Mouse (Mus musculus): ENCODE data around the gene Timm8a2.
A peak's percentile ranks its signal among the peaks of the same experiment; 100 is the strongest.

The Timm8a2 gene

GRCm38 (mm10) chr14:122034451-122034850 lies at the start of gene Timm8a2:
TSS of gene Timm8a2 (plus strand) at chr14:122034674.
- DNase-seq, result no peak

DNA sequence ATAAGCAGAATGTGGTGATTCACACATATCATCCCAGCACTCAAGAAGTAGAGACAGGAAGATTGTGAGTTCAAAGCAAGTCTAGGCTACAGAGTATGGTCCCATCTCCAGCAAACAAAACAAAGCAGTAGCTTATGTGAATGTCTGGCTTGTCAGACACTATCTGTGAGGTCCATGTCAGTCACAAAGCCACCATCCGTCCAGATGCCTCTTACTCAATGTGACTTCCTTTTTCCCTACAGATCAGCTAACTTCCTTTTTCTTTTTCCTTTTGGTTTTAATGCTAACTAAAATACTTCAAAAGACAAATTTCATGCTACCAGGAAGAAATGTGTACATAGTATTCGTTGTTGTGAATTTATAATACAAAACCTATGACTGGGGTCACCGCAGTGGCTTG lies 49.0 kb upstream of the Timm8a2 start:
- no peak for DNase-seq

DNA sequence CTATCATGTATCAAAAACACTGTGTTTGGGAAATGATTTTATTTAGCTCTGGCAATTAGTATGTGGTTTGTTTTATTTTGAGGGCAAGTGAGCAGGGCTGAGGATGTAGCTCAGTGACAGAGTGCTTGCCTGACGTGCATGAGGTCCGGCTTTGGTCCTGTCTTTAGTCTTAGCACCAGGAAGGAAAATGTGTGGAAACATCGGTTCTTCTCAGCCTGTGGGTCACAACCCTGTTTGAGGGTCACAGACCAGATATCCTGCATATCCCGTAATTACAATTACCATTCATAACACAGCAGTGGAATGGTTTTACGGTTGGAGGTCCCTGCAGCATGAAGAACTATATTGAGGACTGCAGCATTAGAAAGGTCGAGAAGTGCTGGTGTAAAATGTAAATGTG lies 48.4 kb upstream of the Timm8a2 start:
- no peak for DNase-seq

DNA sequence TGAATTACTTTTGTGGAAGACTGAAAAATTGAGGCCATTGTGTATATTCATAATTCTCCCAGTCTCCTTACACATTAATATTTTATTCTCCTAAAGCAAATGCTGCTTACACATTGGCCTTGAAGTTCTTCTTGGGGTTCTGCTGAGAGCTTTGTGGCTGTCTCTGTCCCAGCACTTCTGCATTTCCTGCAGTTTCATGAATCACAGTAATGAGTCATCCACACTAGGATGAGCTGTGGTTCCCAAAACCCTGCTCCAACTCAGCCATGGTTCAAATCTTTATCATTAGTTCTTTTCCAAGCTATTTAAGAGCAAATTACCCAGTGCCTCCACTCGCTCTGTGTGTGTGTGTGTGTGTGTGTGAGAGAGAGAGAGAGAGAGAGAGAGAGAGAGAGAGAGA lies 47.2 kb upstream of the Timm8a2 start:
- DNase-seq, result no peak

DNA sequence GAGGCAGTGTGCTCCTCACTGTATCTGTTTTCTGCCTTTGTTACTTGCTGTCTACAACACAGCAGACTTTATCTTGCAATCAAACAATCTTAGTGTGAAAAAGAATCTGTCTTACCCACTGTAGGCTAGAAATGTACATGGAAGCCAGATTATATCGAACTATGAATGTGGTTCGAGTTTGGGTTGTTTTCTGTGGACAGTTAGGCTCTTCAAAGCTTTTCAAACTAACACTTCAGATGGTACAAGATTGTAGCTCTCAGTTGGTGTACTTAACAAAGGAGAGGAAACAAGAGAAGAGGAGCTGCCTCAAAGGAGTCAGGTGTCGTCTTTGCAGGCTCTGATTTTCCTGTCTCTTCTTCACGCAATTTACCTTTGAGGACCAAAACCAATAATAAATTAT lies 46.8 kb upstream of the Timm8a2 start:
- DNase-seq, result no peak

DNA sequence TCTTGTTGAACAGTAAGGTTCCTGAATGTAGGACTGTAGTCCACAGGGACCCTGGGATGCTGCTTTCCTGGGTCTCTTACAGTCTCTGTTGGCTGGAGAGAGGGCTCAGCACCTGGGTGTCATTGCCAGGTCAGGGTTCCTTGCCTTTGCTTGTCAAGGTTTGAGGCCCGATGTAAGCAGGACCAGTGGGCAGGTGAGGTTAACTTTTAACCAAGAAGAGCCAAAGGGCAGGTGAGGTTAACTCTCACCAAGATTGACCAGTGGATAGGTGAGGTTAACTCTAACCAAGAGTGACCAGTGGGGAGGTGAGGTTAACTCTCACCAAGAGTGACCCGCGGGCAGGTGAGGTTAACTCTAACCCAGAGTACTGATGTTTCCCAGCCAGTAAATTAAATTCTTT lies 45.1 kb upstream of the Timm8a2 start:
- no peak for DNase-seq

GRCm38 (mm10) chr14:121989869-121990268 lies 44.6 kb upstream of the Timm8a2 start:
- no peak for DNase-seq

GRCm38 (mm10) chr14:121990897-121991296 lies 43.6 kb upstream of the Timm8a2 start:
- DNase-seq, result no peak

- no peak for DNase-seq
Observed at GRCm38 (mm10) chr14:121991921-121992320, 42.6 kb upstream of the Timm8a2 start.

GRCm38 (mm10) chr14:121992395-121993280 lies 41.8 kb upstream of the Timm8a2 start:
- DNase-seq, result no peak

DNA sequence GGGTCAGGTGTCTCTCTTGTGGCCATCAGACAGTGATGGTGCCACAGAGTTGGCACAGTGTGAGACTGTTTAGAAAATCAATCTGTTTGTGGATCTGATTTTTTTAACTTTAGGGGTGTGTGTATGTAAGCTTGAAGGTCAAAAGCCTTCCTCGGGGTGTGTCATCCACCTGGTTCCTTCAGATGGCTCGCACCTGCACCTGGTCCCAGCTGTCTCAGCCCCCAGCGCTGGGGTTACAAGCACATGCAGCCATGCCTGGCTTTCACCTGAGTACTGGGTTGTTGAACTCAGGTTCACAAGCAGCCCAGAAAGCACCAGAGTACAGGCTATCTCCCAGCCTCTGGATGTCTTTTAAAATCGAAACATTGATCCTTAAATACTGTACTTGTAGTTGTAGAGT lies 40.9 kb upstream of the Timm8a2 start:
- DNase-seq, result no peak

- no peak for DNase-seq
Observed at GRCm38 (mm10) chr14:121994171-121994700, 40.2 kb upstream of the Timm8a2 start.

DNA sequence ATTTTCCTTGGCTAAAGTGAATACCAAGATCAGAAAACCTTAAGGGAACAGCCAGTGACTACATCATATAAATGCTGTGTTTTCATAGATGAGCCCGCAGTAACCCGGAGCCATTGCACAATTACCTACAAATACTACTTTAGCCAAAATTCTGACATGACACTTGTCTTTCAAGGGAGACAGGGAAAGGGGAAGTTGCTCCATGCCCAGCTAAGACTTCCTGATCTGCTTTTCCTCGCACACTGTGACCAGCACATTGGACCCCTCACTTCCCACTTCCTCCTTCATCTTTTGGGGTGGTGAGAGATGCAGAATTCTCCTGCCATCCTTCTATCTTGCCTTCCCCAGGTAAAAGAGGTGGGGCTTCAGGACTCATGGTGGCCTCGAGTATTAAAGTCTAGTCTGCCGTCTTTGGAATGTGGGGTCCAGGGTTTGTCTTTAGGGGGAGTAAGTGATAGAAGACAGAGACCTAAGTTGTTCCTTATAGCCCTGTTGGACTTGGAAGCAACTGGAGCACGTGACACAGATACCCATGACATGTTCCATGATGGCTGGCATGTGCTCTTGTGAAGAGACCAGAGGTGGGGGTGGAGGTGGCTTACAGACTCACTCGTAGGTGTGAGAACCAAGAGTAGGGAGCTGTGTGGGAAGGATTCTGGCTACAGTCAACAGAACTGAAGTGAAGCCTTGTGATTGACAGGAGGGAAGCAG lies 39.5 kb upstream of the Timm8a2 start:
- no peak for DNase-seq

DNA sequence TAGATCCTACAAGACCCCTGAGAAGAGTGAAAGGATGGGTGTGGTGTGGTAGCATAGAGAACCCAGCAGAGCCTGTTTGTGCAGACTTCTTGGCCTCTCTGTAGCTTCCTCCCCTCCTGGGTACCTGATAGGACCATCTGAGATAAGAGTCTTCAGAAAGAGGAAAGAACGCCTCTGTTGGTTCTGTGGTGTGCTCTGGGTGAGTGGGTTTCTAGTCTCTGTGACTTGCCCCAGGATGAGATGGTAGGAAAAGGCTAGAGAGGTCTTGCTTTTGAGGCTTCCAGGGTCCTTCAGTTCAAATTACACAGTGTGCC lies 39.0 kb upstream of the Timm8a2 start:
- DNase-seq, result no peak

- peak; percentile 72 to 73 for DNase-seq
Observed at GRCm38 (mm10) chr14:121996786-121997185, 37.7 kb upstream of the Timm8a2 start.

DNA sequence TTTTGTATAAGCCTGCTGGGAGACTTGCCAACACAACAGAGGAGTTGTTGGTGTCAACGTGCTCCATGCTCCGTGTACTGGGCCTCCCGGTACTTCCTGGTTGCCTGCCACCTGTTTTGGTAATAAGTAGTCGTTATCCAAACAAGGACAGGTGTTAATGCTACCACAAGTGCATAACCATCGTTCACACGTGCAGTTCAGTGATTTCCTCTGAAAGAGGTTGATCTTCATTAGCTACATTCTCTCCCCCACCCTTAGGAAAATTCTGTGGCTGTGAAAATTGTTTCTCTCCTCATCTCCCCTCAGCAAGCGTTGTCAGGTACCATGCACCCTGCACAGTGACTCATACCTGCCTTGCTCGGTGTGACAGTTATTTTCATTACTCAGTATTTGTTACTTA lies 35.0 kb upstream of the Timm8a2 start:
- DNase-seq, result no peak

DNA sequence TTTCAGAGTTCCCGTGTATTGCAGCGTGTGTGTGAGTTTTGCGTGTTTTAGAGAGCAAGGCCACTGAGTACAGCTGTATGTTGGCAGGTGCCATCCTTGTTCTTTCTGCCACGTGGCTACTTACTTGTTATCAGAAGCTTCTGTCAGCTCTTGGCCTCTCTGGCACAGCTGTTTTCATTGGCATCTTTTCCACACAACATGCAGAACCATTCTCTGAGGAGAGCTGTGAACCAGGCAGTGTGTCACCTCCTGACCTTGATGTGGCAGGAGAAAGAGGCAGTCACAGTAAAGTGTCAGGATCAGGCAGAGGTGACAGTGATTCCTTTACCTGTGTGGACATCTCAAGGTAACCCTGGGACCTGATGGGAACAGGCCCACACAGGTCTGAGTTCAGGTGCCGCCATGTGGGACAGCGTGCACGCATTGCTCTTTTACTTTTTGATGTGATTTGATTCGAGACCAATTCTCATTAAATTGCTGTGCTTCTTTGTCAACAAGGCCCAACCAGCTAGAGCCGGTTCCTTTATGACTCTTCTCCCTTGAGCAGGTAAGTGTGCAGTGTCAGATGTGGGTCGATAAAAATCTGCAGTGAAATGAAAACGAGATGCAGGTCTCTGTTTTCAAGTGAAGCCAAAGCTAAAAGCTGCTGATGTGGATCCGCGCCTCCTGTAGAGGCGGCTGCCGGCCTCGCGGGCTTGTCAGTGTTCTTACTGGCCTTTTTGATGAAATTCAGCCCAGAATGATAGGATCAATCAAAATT lies 33.9 kb upstream of the Timm8a2 start:
- DNase-seq, result no peak

- DNase-seq, result no peak
Observed at GRCm38 (mm10) chr14:122002224-122002623, 32.2 kb upstream of the Timm8a2 start.

- no peak for DNase-seq
Observed at GRCm38 (mm10) chr14:122003812-122004211, 30.7 kb upstream of the Timm8a2 start.

GRCm38 (mm10) chr14:122008261-122008660 lies 26.2 kb upstream of the Timm8a2 start:
- no peak for DNase-seq

- DNase-seq, result peak; percentile 35 to 51
Observed at GRCm38 (mm10) chr14:122009502-122009901, 25.0 kb upstream of the Timm8a2 start.

DNA sequence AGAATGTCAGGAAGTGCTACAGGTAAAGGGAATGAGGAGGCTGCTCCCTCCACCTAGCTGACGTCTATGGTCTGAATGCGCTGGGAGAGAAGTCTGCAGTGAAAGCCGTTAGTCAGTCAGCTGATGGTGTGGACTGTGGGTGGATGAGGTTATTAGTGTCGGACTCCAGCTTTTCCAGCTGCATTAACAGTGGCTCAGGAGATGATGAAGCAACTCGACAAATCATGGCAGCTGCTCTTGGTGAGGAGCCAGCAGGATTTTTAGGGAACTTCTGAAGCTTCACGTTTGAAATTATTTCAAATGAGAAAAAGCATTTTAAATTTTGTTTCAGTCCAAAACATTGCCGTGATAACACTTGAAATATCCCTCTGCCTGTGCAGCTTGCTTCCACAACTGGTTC lies 24.2 kb upstream of the Timm8a2 start:
- DNase-seq, result no peak

DNA sequence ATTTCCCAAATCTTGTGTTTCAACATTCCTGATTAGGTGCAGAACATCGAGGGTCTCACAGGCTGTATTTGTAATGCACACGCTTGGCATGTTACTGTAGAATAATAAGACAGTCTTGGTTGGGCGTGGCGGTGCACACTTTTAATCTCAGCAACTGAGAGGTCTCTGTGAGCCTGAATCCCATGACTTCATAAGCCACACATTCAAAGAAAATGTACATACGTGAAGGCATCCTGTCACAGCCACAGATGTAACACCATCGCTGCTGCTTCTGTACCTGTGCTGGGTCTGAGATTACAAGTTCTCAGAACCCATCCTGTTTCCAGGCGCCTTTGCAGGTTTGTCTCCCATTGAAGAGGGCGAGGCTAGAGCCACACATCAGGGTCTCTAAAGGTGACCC lies 22.7 kb upstream of the Timm8a2 start:
- no peak for DNase-seq
